Mouse (Mus musculus): ENCODE measurements around the gene Grsf1. TPM values are rescaled to one million over a fixed set of nuclear protein-coding genes. Genes with fewer than 3 reads are reported as not detected.
A peak's percentile ranks its signal among the peaks of the same experiment; 100 is the strongest.

Grsf1 gene
- polyA plus RNA-seq, 1 experiment from 2014 or later = 69.1 TPM

DNA sequence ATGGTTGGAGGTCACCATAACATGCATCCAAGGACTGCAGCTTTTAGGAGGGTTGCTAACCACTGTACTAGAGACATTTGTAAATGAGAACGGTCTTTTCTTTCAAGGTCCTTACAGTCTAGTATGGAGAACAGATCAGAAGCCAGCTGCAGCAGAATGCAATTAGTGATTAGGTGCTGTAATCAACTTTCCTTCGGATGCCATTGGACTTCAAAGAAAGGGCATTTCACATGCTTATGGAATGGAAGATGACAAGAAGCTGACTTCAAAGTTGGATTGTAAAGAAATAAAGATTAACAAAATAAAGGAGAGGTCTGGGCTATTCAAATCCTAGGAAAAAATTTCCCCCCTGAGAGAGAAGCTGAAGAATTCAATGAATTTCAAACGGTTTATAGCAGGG lies 8.3 kb upstream of the Grsf1 start:
- DNase-seq (ENCODE audit: low spot score) = no peak
- Histone ChIP-seq H3K4me3 (no peak overlapping the region), H3K27ac (replicated peaks) (no peak overlapping the region), H3K9me3 (no peaks in the 10 kb centered on the region), H3K27me3 (replicated peaks; ENCODE audit: low read depth, poor library complexity, severe bottlenecking) (no peaks in the 10 kb centered on the region; the same call in 1 of the 2 replicates), H3K36me3 (replicated peaks) (no peaks in the 10 kb centered on the region), H3K4me1 (peaks cover 6% of the 10 kb centered on the region; the same call in 1 of the 2 replicates)
- WGBS = 53% methylated on average over 3 of the region's 3 CpGs

DNA sequence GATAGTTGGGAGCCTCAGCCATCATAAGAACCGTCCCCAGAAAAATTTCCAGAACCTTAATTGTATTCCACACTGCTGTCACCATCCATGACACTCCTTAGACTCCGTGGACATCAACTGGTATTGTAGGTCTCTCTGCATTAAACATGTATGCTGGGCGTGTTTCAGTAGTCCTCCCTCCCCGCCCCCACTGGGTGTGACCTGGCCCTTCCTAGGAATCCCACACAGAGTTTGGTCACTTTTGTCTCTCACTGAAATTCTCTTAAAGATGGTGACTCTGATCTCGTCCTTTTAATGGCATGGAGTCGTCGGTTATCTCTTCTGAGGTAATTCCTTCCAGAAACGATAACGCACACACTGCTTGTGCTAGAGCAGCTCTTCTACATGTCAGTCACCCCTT lies 7.7 kb upstream of the Grsf1 start:
- no peak overlapping the region for H3K4me3 ChIP-seq
- no peaks in the 10 kb centered on the region for H3K36me3 ChIP-seq (replicated peaks)
- no peak overlapping the region for H3K27ac ChIP-seq (replicated peaks)
- DNase-seq (ENCODE audit: low spot score) = no peak
- 91% methylated on average over 9 of the region's 9 CpGs for WGBS
- no peaks in the 10 kb centered on the region; the same call in 1 of the 2 replicates for H3K27me3 ChIP-seq (replicated peaks; ENCODE audit: low read depth, poor library complexity, severe bottlenecking)
- H3K4me1 ChIP-seq = peaks cover 9% of the 10 kb centered on the region; the same call in 1 of the 2 replicates
- no peaks in the 10 kb centered on the region for H3K9me3 ChIP-seq

- WGBS = 89% methylated on average over 6 of the region's 6 CpGs
- Histone ChIP-seq H3K27ac (replicated peaks) (no peak overlapping the region), H3K27me3 (replicated peaks; ENCODE audit: low read depth, poor library complexity, severe bottlenecking) (no peaks in the 10 kb centered on the region; the same call in 1 of the 2 replicates), H3K4me3 (no peak overlapping the region), H3K4me1 (peaks cover 9% of the 10 kb centered on the region; the same call in 1 of the 2 replicates), H3K36me3 (replicated peaks) (no peaks in the 10 kb centered on the region), H3K9me3 (no peaks in the 10 kb centered on the region)
- DNase-seq (ENCODE audit: low spot score) = no peak
Measured at GRCm38 (mm10) chr5:88680567-88680966, 4.6 kb upstream of the Grsf1 start.

- no peak for DNase-seq (ENCODE audit: low spot score)
- Histone ChIP-seq H3K36me3 (replicated peaks) (no peaks in the 10 kb centered on the region), H3K9me3 (no peaks in the 10 kb centered on the region), H3K27me3 (replicated peaks; ENCODE audit: low read depth, poor library complexity, severe bottlenecking) (no peaks in the 10 kb centered on the region), H3K4me3 (no peak overlapping the region), H3K27ac (replicated peaks) (no peak overlapping the region), H3K4me1 (peaks cover 14% of the 10 kb centered on the region)
- WGBS = 22% methylated on average over 6 of the region's 6 CpGs
Measured at GRCm38 (mm10) chr5:88679341-88679740, 3.4 kb upstream of the Grsf1 start.

DNA sequence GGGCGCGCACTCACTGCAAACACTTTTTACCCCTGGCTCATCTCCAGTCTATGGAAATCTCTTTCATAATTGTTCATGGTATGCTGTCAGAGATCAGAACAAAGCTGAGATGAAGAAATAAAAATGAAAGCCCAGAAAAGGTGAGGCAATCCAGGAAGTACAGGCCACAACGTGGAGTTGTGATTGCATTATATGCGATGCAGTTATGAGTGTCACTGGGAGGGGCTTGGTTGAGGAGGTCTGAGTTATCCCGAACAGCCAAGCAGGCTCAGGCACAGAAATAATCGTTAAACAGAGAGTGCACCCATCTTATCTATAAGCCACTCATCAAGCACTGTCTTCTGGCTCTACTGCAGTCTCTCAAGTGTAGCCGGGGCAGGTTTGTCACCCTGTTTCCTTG lies 3.0 kb upstream of the Grsf1 start:
- Histone ChIP-seq H3K36me3 (replicated peaks) (no peaks in the 10 kb centered on the region), H3K9me3 (no peaks in the 10 kb centered on the region), H3K4me1 (peaks cover 18% of the 10 kb centered on the region), H3K27me3 (replicated peaks; ENCODE audit: low read depth, poor library complexity, severe bottlenecking) (no peaks in the 10 kb centered on the region), H3K27ac (replicated peaks) (no peak overlapping the region), H3K4me3 (no peak overlapping the region)
- 68% methylated on average over 7 of the region's 7 CpGs for WGBS
- DNase-seq (ENCODE audit: low spot score) = no peak

- Histone ChIP-seq H3K4me3 (peak overlapping the region; percentile 97), H3K27me3 (replicated peaks; ENCODE audit: low read depth, poor library complexity, severe bottlenecking) (no peaks in the 10 kb centered on the region), H3K9me3 (no peaks in the 10 kb centered on the region), H3K4me1 (peaks cover 22% of the 10 kb centered on the region), H3K36me3 (replicated peaks) (peaks cover 38% of the 10 kb centered on the region), H3K27ac (replicated peaks) (peak overlapping the region; percentile 99)
- DNase-seq (ENCODE audit: low spot score) = no peak
- WGBS = 2% methylated on average over 47 of the region's 47 CpGs
Measured at GRCm38 (mm10) chr5:88674703-88675442, 1.1 kb downstream of the Grsf1 start.

DNA sequence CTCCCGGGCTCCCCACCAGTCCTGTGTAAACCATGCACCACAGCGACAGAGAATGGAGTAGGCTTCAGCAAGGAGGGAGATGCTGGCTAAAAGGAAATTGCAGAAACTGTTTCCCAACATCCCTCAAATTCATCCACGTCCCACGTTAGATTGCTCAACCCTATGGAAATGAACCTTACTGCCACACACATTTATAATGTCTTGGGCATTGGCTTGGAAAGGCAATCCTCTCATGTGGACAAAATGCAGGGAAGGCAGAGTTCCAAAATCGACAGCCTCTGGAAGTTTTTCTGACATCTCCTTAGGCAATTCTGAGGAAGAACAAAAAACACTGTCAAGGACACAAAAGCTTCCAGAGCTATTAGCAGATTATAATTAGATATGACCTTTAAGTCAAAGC lies 12.1 kb downstream of the Grsf1 start:
- DNase-seq (ENCODE audit: low spot score) = no peak
- WGBS = 89% methylated on average over 5 of the region's 5 CpGs
- Histone ChIP-seq H3K4me3 (no peak overlapping the region), H3K36me3 (replicated peaks) (peaks cover 100% of the 10 kb centered on the region), H3K27me3 (replicated peaks; ENCODE audit: low read depth, poor library complexity, severe bottlenecking) (no peaks in the 10 kb centered on the region), H3K4me1 (no peaks in the 10 kb centered on the region), H3K27ac (replicated peaks) (no peak overlapping the region), H3K9me3 (no peaks in the 10 kb centered on the region)

DNA sequence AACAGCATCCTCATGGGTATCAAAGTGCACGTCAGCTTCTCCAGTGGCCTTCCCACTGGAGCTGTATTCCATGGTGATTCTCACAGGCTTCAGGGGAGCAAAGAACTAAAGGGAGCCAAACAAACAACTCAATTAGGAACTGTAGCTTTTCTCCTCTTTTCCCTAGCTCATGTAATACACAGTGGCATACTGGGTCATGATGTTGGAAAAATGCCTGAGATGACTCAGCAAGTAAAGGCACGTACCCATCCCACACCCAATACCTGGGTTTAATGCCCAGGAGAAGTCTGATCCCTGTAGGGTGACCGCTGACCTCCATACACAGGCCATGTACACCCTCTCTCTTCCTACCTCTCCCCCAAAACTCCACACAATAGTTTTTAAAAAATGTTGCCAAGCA lies 12.8 kb downstream of the Grsf1 start:
- no peaks in the 10 kb centered on the region for H3K9me3 ChIP-seq
- H3K27ac ChIP-seq (replicated peaks) = no peak overlapping the region
- no peak overlapping the region for H3K4me3 ChIP-seq
- no peaks in the 10 kb centered on the region for H3K27me3 ChIP-seq (replicated peaks; ENCODE audit: low read depth, poor library complexity, severe bottlenecking)
- WGBS = 95% methylated on average over 3 of the region's 3 CpGs
- H3K36me3 ChIP-seq (replicated peaks) = peaks cover 100% of the 10 kb centered on the region
- DNase-seq (ENCODE audit: low spot score) = no peak
- no peaks in the 10 kb centered on the region for H3K4me1 ChIP-seq

- WGBS = 95% methylated on average over 1 of the region's 1 CpGs
- DNase-seq (ENCODE audit: low spot score) = no peak
- Histone ChIP-seq H3K36me3 (replicated peaks) (peaks cover 93% of the 10 kb centered on the region), H3K4me1 (no peaks in the 10 kb centered on the region), H3K27me3 (replicated peaks; ENCODE audit: low read depth, poor library complexity, severe bottlenecking) (no peaks in the 10 kb centered on the region), H3K9me3 (no peaks in the 10 kb centered on the region), H3K27ac (replicated peaks) (no peak overlapping the region), H3K4me3 (no peak overlapping the region)
Measured at GRCm38 (mm10) chr5:88657868-88658267, 18.1 kb downstream of the Grsf1 start.

GRCm38 (mm10) chr5:88652589-88652988 lies 23.4 kb downstream of the Grsf1 start:
- H3K27ac ChIP-seq (replicated peaks) = no peak overlapping the region
- no peak overlapping the region for H3K4me3 ChIP-seq
- no peaks in the 10 kb centered on the region for H3K27me3 ChIP-seq (replicated peaks; ENCODE audit: low read depth, poor library complexity, severe bottlenecking)
- no peaks in the 10 kb centered on the region for H3K4me1 ChIP-seq
- WGBS = 89% methylated on average over 5 of the region's 5 CpGs
- peaks cover 92% of the 10 kb centered on the region for H3K36me3 ChIP-seq (replicated peaks)
- no peak for DNase-seq (ENCODE audit: low spot score)
- no peaks in the 10 kb centered on the region for H3K9me3 ChIP-seq

DNA sequence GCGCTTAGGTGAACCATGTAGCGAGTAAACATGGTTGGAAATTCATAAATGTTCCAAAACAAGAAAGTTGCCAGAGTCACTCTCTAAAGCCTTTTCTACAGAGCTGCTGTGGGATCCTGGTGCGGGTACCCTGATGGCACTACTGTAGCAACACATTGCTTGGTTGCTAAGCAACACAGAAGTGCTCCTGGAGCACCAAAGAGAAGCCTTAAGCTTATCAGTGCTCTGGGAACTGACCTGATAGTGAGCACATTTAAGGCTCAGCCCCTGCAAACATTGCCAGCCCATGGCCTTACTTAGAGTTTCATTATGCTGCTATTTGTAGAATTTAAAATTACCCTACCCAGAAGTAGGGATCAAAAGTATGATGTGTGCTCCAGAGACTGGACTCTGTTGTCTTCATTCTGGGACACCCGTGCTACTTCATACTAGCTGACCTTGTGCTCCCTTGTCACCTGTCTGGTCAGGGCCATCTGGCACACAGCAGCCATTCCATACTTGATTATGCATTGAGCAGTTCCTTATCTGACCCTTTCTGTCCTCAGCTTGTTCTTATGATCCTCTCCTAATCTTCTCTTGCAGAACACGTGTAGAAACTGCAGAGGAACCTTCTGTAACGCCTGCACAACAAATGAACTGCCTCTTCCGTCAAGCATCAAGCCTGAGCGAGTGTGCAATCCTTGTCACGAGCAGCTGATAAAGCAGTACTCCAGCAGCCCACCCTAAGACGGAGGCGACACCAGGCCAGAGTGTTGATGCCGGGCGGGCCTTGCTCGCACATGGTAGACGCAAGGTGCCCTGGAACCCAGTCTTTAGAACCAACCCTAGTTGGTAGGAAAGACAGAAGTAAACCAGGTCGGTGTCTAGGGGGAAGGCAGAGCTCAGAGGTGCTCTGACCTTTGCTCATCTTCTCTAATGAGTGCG lies 26.5 kb downstream of the Grsf1 start:
- Histone ChIP-seq H3K27ac (replicated peaks) (no peak overlapping the region), H3K27me3 (replicated peaks; ENCODE audit: low read depth, poor library complexity, severe bottlenecking) (no peaks in the 10 kb centered on the region), H3K9me3 (no peaks in the 10 kb centered on the region), H3K4me1 (no peaks in the 10 kb centered on the region), H3K36me3 (replicated peaks) (peaks cover 93% of the 10 kb centered on the region), H3K4me3 (no peak overlapping the region)
- 92% methylated on average over 17 of the region's 17 CpGs for WGBS
- no peak for DNase-seq (ENCODE audit: low spot score)

GRCm38 (mm10) chr5:88645405-88645804 lies 30.6 kb downstream of the Grsf1 start:
- Histone ChIP-seq H3K4me1 (no peaks in the 10 kb centered on the region), H3K9me3 (no peaks in the 10 kb centered on the region), H3K27me3 (replicated peaks; ENCODE audit: low read depth, poor library complexity, severe bottlenecking) (no peaks in the 10 kb centered on the region), H3K27ac (replicated peaks) (no peak overlapping the region), H3K36me3 (replicated peaks) (peaks cover 93% of the 10 kb centered on the region), H3K4me3 (no peak overlapping the region)
- no peak for DNase-seq (ENCODE audit: low spot score)
- 78% methylated on average over 5 of the region's 5 CpGs for WGBS

DNA sequence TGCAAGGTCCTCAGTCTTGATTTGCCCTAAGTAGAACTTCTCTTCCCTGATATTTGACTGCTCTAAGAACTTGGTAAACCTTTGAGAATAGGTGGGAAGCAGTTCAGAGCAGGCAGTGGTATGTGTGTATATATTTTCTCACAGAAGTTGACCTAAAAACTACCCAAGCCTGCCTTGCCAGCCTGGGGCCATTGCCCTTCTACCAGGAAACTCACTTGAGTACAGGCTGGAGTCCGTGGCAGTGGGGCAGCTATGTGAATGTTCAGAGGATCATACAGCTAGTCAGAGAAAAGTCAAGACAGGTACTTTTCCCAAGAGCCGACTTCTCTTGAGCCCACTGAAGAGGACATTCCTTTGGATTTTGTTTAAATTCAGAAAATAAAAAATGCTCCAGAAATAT lies 31.1 kb downstream of the Grsf1 start:
- H3K4me3 ChIP-seq = no peak overlapping the region
- WGBS = 87% methylated on average over 2 of the region's 2 CpGs
- peaks cover 92% of the 10 kb centered on the region for H3K36me3 ChIP-seq (replicated peaks)
- no peaks in the 10 kb centered on the region for H3K9me3 ChIP-seq
- no peaks in the 10 kb centered on the region for H3K4me1 ChIP-seq
- no peak overlapping the region for H3K27ac ChIP-seq (replicated peaks)
- no peak for DNase-seq (ENCODE audit: low spot score)
- H3K27me3 ChIP-seq (replicated peaks; ENCODE audit: low read depth, poor library complexity, severe bottlenecking) = no peaks in the 10 kb centered on the region

All from embryonic facial prominence, embryonic 10.5 days (tissue).